Mouse (Mus musculus) lung, postnatal 4 days (tissue): ENCODE data around the gene Rtl6.

Experiments used
- DNase-seq, 2 experiments: peaks; one replicate each; pipeline ENCODE4 v3.0.0; 2021

The Rtl6 gene

GRCm38 (mm10) chr15:84536611-84537010 lies 21.0 kb downstream of the Rtl6 start:
- no peak for DNase-seq

GRCm38 (mm10) chr15:84535953-84536352 lies 21.7 kb downstream of the Rtl6 start:
- peak in 1 of 2 experiments; percentile 32 for DNase-seq

GRCm38 (mm10) chr15:84532211-84532610 lies 25.4 kb downstream of the Rtl6 start:
- no peak for DNase-seq

- no peak for DNase-seq
These were observed 26.1 kb downstream of the Rtl6 start for GRCm38 (mm10) chr15:84531535-84531934.

- no peak for DNase-seq
These were observed 30.7 kb downstream of the Rtl6 start for GRCm38 (mm10) chr15:84526921-84527320.

GRCm38 (mm10) chr15:84525222-84525883 lies 32.3 kb downstream of the Rtl6 start:
- DNase-seq = no peak

- DNase-seq = no peak
These were observed 34.5 kb downstream of the Rtl6 start for GRCm38 (mm10) chr15:84522953-84523689.

GRCm38 (mm10) chr15:84521486-84521885 lies 36.1 kb downstream of the Rtl6 start:
- no peak for DNase-seq

- DNase-seq = no peak
These were observed 39.1 kb downstream of the Rtl6 start for GRCm38 (mm10) chr15:84518540-84518939.

- peak; percentile 31 to 44 for DNase-seq
These were observed 44.9 kb downstream of the Rtl6 start for GRCm38 (mm10) chr15:84512626-84513296.

- DNase-seq = no peak
These were observed 47.6 kb downstream of the Rtl6 start for GRCm38 (mm10) chr15:84509981-84510380.

GRCm38 (mm10) chr15:84509161-84509560 lies 48.5 kb downstream of the Rtl6 start:
- DNase-seq = no peak

- no peak for DNase-seq
These were observed 51.6 kb downstream of the Rtl6 start for GRCm38 (mm10) chr15:84506026-84506425.

- DNase-seq = no peak
These were observed 52.7 kb downstream of the Rtl6 start for GRCm38 (mm10) chr15:84504895-84505294.
